Mouse (Mus musculus): ENCODE measurements around the gene Hist3h2a.

- TF ChIP-seq CTCF (IDR thresholded peaks at IDR 0.05; ENCODE audit: low read depth) (peak; percentile 46), EP300 (optimal IDR thresholded peaks at IDR 0.05) (no peak)
These were observed 39.9 kb downstream of the Hist3h2a start for GRCm38 (mm10) chr11:58994337-58994826.

Data from stomach, postnatal 0 days (tissue).